Mouse (Mus musculus): ENCODE data around the gene Gm37240.

DNA sequence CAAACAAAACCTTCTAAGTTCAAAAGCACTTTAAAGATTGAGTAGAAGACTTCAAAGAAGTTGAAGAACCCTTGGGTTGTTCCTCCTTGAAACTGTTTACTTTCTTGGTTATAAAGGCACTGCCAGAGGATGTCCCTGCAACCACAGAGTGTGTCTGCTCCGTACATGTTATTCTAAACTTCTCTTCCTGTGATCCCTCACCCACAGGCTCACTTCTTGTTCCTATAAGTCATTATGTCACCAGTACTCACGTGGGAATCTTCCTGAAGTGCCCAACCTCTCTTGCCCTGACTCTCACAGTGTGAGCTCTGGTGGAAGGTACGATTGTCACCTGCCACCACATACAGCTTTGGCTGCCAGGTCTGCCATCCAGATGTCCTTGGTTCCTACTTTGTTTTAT, 1265.3 kb downstream of the Gm37240 start:
- TF ChIP-seq ZC3H11A (IDR thresholded peaks at IDR 0.05; ENCODE audit: borderline replicate concordance, low read depth, low read length) (no peak), CHD2 (IDR thresholded peaks at IDR 0.05; ENCODE audit: low read depth, low read length) (no peak), MAFK (IDR thresholded peaks at IDR 0.05; ENCODE audit: insufficient read depth, low read depth, low read length) (no peak), HCFC1 (IDR thresholded peaks at IDR 0.05; ENCODE audit: borderline replicate concordance, insufficient read depth, low read length) (no peak)

All from ES-E14 (cell line).